Mouse (Mus musculus): Measurements from ENCODE around the gene Adtrp.
A peak's percentile ranks its signal among the peaks of the same experiment; 100 is the strongest.

Adtrp gene

DNA sequence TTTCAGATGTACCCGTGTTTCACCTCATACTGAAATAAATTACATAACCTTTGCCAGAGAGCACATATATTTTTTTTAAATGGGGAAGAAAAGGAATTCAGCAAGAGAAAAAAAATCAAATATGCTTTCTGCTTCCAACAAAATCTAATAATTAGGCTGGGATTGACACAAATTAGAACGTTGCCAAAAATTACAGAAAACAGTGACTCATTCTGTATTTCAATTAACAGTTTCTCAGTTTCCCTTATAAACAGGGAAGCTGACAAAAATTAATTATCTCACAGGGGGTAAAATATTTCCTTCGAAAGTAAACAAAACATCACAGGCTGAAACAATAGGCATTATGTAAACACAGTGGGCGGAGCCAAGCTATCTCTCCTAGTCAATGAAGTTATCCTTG, 67.2 kb downstream of the Adtrp start:
- DNase-seq (ENCODE audit: low read depth, low spot score): no peak

DNA sequence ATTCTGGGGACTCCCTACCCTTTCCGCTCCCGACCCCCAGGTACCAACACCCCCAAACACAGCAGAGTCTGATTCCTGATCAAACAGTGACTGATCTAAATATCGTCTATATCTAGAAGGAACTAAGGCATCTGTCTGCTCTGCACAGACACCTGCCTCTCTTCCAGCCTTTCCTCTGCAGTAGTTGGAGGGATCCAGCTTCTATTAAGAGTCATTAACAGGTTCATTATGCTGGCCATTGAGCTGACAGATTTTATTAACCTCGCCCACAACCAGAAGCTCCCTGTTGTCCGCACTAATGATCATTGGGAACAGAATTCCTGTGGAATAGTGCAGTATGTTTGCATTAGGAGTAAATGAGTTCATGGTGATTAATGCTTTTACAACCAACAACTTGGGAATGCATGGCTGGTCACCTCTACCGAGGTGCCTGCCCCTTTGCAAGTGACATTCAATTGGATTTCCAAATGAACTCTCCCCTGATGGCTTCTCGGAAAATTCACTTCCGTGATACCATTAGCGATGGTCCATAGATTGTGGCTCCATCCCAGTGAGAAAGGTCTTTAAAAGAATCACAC, 67.8 kb downstream of the Adtrp start:
- DNase-seq (ENCODE audit: low read depth, low spot score): no peak

DNA sequence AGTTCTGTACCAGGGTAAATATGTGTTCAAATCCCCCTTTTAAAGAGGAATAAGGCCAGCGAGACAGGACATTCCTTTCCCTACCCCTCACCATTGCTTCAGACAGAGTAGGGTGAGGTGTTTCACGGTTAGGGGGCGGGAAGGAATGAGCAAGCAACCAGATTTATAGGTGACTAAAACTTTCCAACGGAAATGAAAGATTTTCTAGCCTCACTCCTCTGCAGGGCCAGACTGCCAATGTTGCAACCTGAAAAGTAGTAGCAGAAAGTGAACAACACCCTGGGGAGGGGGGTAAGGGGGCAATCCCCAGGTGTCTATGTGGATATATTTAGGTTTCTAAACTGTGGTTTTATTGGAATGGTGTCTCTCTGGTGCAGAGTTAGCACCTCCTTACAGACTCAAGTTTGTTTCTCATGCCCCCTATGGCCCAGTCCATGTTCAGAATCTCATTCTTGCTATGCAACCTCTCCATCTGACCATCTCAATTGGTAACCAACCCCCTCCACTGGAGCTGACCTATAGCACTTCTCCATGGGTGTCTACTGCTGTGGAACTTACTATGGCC, 73.6 kb downstream of the Adtrp start:
- DNase-seq (ENCODE audit: low read depth, low spot score): peak; percentile 24

DNA sequence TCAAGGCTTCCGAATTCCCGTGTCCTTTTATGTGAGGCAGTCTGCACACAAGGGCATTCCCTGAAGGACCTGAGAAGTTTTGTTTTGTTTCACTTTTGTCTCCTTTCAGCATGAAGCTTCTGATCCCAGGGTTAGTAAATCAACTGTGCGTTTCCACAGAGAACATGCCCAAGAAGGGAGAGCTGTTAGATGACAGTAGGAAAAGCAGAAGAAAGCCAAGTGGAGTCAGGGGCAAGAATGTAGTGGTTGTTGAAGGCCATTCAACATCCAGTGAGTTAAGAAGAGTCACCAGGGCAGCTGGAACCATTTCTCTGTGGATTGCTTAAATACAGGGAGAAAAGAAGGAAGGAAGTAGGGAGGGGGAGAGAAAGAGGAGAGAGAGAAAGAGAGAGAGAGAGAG, 76.4 kb downstream of the Adtrp start:
- DNase-seq (ENCODE audit: low read depth, low spot score): no peak

DNA sequence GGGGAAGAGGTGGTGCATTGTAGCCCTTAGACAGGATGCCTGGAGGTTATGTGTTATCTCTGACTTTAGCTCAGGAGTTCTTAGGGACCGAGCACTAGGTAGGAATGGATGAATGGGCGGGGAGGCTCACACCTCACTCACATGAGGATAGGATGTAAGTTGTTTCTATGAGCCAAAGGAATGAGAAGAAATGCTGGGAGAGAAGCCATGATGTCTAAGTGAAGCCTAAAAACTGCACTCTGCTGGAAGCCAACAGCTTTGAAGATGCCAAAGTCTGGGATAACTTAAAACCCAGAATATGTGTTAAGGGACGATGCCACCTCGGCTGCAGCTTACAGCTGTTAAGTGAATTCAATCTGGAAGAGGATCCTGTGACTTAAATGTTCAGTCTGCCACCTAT, 79.5 kb downstream of the Adtrp start:
- DNase-seq (ENCODE audit: low read depth, low spot score): no peak

DNA sequence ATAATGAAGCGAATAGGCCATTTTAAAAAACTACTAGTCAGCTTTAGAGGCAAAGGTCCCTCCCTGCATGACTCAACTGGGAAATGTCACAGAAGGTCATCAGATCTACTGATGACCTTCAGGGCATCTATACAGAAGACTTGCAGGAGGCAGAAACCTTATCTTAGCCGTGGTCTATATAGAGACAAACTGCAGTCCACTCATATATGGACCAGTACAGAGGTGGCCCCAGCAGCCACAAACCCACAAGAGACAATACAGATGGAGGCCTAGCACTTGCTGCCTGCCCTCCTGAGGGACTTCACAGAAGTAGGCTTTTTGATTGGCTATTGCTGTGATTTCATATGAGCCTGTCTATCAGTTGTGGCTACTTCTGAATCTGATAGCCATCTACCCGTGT, 85.5 kb downstream of the Adtrp start:
- DNase-seq (ENCODE audit: low read depth, low spot score): no peak

DNA sequence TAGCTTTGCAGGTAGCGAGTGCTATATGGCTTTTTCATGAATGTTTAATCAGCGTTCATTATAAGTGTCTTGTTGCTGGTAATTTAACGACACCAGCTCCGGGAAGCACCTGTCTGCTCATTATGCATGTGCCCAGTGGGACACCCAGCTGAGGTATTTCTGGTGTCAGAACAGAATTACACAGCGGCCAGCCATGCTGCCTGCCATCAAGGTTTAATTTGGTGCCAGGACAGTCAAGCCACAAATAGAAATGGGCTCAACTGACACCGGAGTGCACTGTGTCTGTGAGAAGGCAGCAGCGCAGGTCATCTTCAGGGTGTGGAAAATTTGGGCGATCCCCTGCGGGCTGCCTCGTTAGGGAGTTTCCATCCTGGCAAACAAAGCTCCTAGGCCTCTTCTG, 87.0 kb downstream of the Adtrp start:
- DNase-seq (ENCODE audit: low read depth, low spot score): no peak

DNA sequence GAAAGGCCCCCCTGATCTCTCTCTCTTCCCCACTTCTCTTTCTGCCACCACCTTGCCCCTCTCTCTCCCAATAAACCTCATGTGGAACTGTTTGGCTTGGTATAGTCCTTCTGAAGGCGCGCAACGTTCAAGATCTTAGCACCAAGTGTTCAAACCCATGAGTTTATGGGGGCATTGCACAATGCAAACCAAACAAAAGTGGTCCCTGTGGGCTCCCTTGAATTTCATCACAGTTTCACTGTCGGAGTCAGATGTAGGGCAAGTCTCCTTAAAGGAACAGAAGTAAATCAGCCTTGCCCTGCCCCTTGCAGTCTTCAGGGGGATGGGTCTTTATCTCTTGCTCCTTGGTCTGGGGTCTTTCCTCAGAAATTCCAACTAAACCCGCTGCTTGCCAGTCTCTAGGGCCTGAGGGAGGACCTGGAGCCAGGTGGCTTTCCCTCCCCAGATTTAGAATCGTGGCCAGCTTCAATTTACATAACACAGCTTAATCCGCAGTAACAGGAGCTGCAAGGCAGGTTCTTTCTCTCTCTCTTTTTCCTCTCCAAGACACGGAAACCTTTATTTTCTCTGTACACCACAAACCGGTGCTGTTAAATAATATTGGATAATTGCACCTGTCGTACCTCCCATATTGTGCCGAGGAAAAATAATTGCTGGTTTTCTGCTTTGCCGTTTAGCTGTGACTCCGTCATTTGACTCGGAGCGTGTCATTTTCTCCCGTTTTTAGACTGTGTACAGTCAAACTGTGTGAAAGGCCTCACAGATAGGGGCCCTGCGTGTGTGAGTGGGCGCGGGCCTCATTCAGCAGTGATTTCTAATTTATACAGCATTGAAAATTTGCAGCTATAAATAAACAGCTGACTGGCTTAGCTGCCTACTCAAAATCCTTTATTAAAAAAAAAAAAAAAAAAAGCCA, 88.7 kb downstream of the Adtrp start:
- no peak for DNase-seq (ENCODE audit: low read depth, low spot score)

DNA sequence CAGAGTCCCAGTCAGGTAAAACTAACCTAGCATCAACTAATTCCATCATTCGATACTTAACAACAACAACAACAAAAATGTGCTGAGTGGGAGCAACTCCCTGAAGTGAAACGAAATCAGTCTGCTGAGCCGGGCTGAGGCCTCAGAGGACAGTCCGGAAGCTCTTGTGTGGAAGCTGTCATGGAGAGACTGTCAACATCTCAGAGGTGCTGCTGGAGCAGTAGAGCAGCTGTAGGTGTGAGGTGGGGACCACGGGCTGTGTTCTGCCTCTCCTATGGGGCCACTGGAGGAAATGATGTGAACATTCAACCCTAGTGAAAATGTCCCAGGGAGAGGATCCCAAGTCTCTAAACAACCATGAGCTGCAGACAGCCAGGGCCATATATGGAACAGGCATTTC, 94.4 kb downstream of the Adtrp start:
- DNase-seq (ENCODE audit: low read depth, low spot score): no peak

DNA sequence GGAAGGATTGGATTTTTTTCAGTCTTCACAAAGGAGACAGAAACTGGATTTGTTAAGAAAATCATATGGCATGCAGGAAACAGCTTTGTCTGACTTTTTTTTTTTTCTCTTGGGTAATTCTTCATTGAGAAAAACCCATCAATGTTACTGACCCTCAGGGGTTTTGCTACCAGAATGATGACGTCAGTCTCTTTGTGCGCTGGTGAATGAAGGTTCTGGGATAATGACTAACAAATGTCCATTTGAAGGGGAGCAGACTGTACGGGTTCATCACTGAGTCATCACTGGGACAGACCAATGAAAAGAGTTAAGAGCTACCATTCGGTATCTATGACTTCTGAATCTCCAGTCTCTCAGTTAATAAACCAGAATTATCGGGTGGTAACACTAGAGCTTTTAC, 97.0 kb downstream of the Adtrp start:
- peak; percentile 86 for DNase-seq (ENCODE audit: low read depth, low spot score)

DNA sequence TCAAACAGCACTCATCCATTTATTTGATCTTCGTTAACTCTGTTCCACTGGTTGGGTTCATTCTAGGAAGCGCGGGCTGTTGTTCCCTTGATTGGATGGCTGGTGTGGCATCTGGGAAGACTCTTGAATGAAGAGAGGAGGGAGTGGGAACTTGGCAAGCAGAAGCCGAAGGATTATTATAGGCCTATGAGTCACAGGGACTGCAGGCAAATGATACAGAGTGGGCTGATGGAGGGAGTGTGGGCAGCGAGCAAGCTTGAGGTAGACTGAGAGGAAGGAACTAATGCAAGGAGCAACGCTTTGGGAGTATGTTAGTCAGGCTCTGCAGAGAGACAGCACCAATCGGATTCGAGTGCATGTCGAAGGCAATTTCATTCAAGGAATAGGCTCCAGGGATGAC, 98.6 kb downstream of the Adtrp start:
- DNase-seq (ENCODE audit: low read depth, low spot score): peak; percentile 81

DNA sequence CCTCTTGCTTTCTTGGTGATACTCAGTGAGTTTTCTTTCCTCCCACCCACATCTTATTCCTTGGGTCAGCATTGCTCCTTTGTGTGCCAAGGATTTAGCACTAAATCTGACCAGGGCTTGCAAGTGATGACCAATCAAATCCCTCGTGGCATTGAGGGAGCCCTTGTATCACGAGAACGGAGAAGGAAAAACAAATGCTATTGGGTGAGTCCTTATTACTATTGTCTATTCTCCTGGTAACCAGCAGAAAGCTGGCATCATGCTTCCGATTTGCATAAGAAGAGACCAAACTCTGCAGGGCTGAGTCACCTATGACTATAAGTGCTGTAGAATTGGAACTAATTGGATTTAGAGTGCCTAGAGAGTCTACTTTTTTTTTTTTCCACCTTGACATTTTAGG, 99.8 kb downstream of the Adtrp start:
- no peak for DNase-seq (ENCODE audit: low read depth, low spot score)

DNA sequence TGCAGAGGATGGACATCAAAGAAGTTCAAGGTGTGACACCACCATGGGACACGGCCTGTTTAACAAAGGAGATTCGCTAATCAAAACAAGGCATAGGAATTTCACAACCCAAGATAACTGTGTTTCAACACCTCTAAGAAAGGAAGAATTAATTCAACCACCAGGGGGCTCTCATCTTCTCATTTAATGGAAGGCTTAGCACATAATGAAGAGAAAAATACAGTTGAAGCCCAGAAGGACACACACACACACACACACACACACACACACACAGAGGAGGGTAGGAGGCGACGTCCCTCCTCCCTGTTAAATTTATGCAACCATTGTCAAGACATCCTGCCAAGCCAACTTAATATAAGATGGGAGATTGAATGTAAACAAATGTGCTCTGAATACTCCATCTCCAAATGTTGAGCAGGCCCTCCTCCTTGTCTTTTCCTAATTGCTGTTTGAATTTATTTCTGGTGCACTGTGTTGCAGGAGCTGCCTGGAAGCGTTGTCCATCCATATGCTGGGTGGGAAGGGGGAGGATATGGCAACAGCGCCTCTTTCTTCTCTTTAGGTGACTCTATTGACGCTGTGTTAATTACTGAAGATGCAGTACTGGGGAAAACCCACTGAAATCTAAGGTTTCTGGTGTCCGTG, 100.4 kb downstream of the Adtrp start:
- peak; percentile 79 for DNase-seq (ENCODE audit: low read depth, low spot score)

DNA sequence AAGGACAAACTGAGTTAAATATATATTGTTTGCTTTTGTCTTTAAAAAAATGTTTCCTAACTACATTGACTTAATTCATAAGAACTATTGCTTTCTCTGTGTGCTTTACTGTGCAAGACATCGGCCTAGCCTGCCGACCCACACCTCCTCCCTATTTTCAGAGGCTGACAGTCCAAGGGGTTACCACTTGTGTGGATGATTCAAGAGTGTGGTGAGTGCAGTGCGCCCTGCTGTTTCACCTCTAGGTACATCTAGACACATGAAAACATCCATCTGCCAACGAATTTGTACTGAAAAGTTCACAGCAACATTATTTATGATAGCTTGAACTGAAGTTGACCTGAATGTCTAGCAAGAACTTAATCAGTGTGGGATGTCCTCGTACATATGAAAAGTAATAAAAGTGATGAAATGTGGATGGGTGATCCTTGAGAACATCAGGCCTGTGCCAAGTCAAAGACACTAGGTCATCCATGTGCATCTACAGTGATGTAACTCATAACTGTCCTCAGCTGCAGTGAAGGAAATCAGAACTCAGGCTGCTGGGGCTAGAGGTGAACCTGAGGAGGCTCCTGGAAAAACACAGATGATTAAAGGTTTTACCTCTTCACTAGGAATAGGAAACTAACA, 106.9 kb downstream of the Adtrp start:
- no peak for DNase-seq (ENCODE audit: low read depth, low spot score)

DNA sequence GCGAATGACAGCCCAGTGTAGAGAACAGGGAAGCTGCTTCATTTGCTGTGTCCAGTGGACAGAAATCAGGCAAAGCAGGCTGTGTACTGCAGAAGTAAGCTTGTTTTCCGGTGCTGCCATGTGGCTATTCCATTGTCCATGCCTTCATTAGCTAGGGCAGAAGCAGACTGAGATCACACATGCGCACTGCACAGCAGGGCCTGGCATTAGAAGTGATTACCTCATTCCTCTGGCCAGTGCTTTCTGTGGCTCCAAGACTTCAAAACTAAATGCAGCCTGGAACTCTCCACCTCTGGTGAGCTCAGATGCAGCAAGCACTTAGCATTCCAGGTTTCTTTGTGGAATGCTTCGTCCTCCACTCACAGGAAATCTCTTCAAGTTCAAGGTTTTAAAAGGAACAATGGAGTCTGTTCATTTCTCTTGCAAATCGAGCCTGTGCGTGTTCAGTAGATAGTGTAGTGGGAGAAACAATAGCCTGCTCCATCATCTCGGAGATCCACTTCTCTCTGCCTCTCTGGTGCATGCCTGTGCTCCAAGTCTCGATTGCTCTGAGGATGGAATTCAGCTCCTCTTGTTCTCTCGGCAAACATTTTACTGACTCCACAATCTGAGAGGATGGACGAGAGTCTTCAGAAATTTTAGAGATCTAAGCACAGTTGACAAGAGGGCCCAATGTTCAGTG, 109.7 kb downstream of the Adtrp start:
- no peak for DNase-seq (ENCODE audit: low read depth, low spot score)

DNA sequence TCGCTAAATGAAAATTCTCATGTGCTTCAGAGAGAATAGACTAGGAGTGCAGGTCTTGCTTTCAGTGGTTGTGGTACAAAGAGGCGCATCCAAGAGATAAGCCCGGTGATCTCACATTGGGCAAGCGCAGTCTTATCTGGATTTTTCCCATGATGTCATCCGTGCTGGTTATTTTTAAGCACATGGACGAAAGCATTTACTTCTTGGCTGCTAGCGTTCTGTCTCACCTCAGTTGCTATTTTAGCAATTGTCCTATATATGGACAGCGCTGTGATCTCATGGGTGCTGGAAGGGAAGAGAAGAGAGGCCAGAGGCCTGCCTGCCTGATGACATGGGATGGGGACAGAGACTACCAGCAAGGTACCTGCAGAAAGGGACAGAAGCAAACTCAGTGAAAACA, 117.8 kb downstream of the Adtrp start:
- no peak for DNase-seq (ENCODE audit: low read depth, low spot score)

DNA sequence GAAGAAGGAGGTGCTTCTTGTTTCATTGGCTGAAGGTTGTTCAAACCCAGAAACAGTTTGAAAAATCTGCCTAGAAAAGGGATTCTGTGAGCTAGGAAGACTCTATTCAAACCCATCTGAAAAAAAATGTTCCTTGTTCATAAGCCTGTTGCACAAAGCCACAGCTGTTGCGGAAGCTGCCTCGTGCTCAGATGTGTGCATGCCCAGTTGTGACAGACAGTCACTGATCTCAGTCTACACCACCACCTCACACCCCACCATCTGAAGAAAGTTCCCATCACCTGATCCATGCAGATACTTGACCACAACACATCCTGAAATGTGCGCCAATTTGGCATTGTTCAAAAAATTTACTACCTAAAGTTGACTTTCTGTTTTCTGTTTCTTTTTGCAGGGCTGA, 119.7 kb downstream of the Adtrp start:
- DNase-seq (ENCODE audit: low read depth, low spot score): no peak

DNA sequence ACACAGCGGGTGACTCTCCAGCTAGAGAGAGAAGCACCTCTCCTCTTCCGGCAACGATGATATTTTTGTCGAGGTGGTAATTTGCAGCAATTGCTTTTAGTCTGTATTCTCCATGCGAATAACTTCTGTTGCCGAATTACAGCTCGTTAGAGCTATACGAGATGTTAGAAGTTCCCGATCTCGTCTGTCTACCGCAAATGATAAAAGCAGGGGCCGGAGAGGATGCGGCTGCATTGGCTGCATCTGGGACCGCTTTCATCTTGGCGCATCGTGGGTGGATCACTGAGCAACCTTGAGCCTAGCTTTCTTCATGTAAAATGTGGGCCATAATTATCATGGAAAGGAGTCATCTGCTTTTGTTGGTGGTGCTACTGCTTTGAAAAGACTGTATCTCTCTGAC, 128.2 kb downstream of the Adtrp start:
- no peak for DNase-seq (ENCODE audit: low read depth, low spot score)

DNA sequence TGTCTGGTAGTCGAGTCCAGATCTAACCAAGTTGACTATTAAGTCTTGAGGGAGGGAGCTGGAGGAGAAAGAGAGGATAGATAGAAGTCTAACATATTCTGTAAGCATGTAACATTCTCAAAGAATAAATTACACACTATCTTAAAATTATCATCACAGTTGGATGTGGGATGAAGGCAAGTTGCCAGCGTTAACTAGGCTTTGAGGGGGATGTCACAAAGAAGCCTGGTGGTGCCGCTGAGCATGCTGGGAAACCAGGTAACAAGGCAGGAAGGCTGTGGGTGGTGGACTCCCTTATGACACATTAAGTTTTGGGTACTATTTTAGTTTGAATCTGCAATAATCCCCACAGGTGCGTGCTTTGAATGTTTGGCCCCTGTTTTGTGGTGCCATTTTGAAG, 129.4 kb downstream of the Adtrp start:
- no peak for DNase-seq (ENCODE audit: low read depth, low spot score)

Data from 3T3-L1 (cell line).